Mouse (Mus musculus): ENCODE results near the gene Tbc1d19. TPM values are rescaled to one million over a fixed set of nuclear protein-coding genes. Genes with fewer than 3 reads are reported as not detected.

Gene Tbc1d19
- polyA plus RNA-seq, 1 experiment: 22.3 TPM

GRCm38 (mm10) chr5:53929814-53930213, 120.4 kb downstream of the Tbc1d19 start:
- Histone ChIP-seq H3K4me3 (ENCODE audit: insufficient read depth, low read length) (no peak overlapping the region), H3K4me1 (ENCODE audit: control insufficient read depth, insufficient read depth, low read length) (peaks cover 13% of the 10 kb centered on the region), H3K27ac (ENCODE audit: insufficient read depth, low read depth, low read length) (0 out of 2 replicates have a peak overlapping the region, but pooled peaks have one; percentile 11)
- TF ChIP-seq POLR2A (IDR thresholded peaks at IDR 0.05; ENCODE audit: borderline replicate concordance, low read depth, low read length): no peak
- no peak for TF ChIP-seq CTCF (IDR thresholded peaks at IDR 0.05; ENCODE audit: low read depth, low read length)

DNA sequence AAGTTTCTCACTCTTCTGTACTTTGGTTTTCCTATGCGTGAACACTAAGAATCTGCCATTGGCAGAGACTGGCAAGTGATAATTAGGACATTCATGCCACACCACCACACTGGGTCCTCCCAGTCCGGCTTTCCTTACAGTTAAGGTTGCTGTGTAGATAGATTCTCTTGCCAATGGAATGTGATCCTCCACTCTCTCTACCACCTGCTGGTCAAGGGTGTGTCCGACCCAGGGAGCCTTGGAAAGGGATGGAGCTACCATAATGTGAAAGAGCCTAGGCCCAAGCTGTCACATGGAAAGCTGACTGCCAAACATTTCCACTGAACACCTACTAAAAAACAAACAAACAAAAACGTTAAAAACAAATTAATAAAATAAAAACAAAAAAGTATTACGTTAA, 121.6 kb downstream of the Tbc1d19 start:
- H3K4me3 ChIP-seq (ENCODE audit: insufficient read depth, low read length): no peak overlapping the region
- no peak for TF ChIP-seq CTCF (IDR thresholded peaks at IDR 0.05; ENCODE audit: low read depth, low read length)
- TF ChIP-seq POLR2A (IDR thresholded peaks at IDR 0.05; ENCODE audit: borderline replicate concordance, low read depth, low read length): no peak
- peaks cover 13% of the 10 kb centered on the region for H3K4me1 ChIP-seq (ENCODE audit: control insufficient read depth, insufficient read depth, low read length)
- no peak overlapping the region for H3K27ac ChIP-seq (ENCODE audit: insufficient read depth, low read depth, low read length)

- no peak overlapping the region for H3K4me3 ChIP-seq (ENCODE audit: insufficient read depth, low read length)
- peaks cover 19% of the 10 kb centered on the region for H3K4me1 ChIP-seq (ENCODE audit: control insufficient read depth, insufficient read depth, low read length)
- H3K27ac ChIP-seq (ENCODE audit: insufficient read depth, low read depth, low read length): no peak overlapping the region
- TF ChIP-seq CTCF (IDR thresholded peaks at IDR 0.05; ENCODE audit: low read depth, low read length): no peak
These were observed 124.2 kb downstream of the Tbc1d19 start for GRCm38 (mm10) chr5:53933628-53934027.

GRCm38 (mm10) chr5:53934040-53934439, 124.6 kb downstream of the Tbc1d19 start:
- Histone ChIP-seq H3K27ac (ENCODE audit: insufficient read depth, low read depth, low read length) (no peak overlapping the region), H3K4me3 (ENCODE audit: insufficient read depth, low read length) (no peak overlapping the region), H3K4me1 (ENCODE audit: control insufficient read depth, insufficient read depth, low read length) (peaks cover 18% of the 10 kb centered on the region)
- no peak for TF ChIP-seq CTCF (IDR thresholded peaks at IDR 0.05; ENCODE audit: low read depth, low read length)
- TF ChIP-seq POLR2A (IDR thresholded peaks at IDR 0.05; ENCODE audit: borderline replicate concordance, low read depth, low read length): no peak

- Histone ChIP-seq H3K4me1 (ENCODE audit: control insufficient read depth, insufficient read depth, low read length) (peaks cover 11% of the 10 kb centered on the region), H3K4me3 (ENCODE audit: insufficient read depth, low read length) (no peak overlapping the region), H3K27ac (ENCODE audit: insufficient read depth, low read depth, low read length) (no peak overlapping the region)
- no peak for TF ChIP-seq CTCF (IDR thresholded peaks at IDR 0.05; ENCODE audit: low read depth, low read length)
- no peak for TF ChIP-seq POLR2A (IDR thresholded peaks at IDR 0.05; ENCODE audit: borderline replicate concordance, low read depth, low read length)
These were observed 125.4 kb downstream of the Tbc1d19 start for GRCm38 (mm10) chr5:53934826-53935225.

- Histone ChIP-seq H3K4me3 (ENCODE audit: insufficient read depth, low read length) (no peak overlapping the region), H3K27ac (ENCODE audit: insufficient read depth, low read depth, low read length) (no peak overlapping the region), H3K4me1 (ENCODE audit: control insufficient read depth, insufficient read depth, low read length) (peaks cover 7% of the 10 kb centered on the region)
- TF ChIP-seq POLR2A (IDR thresholded peaks at IDR 0.05; ENCODE audit: borderline replicate concordance, low read depth, low read length) (no peak), CTCF (IDR thresholded peaks at IDR 0.05; ENCODE audit: low read depth, low read length) (no peak)
These were observed 127.8 kb downstream of the Tbc1d19 start for GRCm38 (mm10) chr5:53937187-53937586.

DNA sequence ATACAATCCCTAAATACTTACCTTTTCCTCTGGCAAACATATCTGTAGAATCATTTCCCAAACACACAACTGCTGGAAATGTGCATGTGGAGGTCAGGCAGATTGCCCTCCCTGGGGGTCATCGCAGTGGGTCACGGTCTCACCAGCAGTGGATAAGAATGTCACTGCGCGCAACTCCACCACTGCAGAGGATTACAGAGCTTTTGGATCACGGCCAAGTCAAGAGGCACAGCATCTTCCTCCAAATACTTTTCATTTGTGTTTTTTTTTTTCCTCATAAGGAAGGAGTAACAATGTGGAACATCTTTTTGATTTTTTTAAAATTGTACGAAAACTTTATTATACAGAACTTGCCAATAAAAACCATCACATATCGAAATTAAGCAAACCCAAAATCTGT, 129.6 kb downstream of the Tbc1d19 start:
- H3K27ac ChIP-seq (ENCODE audit: insufficient read depth, low read depth, low read length): no peak overlapping the region
- no peak overlapping the region for H3K4me3 ChIP-seq (ENCODE audit: insufficient read depth, low read length)
- H3K4me1 ChIP-seq (ENCODE audit: control insufficient read depth, insufficient read depth, low read length): peaks cover 7% of the 10 kb centered on the region
- TF ChIP-seq POLR2A (IDR thresholded peaks at IDR 0.05; ENCODE audit: borderline replicate concordance, low read depth, low read length) (no peak), CTCF (IDR thresholded peaks at IDR 0.05; ENCODE audit: low read depth, low read length) (no peak)

- H3K4me1 ChIP-seq (ENCODE audit: control insufficient read depth, insufficient read depth, low read length): peaks cover 13% of the 10 kb centered on the region
- no peak overlapping the region for H3K27ac ChIP-seq (ENCODE audit: insufficient read depth, low read depth, low read length)
- H3K4me3 ChIP-seq (ENCODE audit: insufficient read depth, low read length): no peak overlapping the region
- TF ChIP-seq CTCF (IDR thresholded peaks at IDR 0.05; ENCODE audit: low read depth, low read length) (no peak), POLR2A (IDR thresholded peaks at IDR 0.05; ENCODE audit: borderline replicate concordance, low read depth, low read length) (no peak)
These were observed 132.1 kb downstream of the Tbc1d19 start for GRCm38 (mm10) chr5:53941322-53942024.

DNA sequence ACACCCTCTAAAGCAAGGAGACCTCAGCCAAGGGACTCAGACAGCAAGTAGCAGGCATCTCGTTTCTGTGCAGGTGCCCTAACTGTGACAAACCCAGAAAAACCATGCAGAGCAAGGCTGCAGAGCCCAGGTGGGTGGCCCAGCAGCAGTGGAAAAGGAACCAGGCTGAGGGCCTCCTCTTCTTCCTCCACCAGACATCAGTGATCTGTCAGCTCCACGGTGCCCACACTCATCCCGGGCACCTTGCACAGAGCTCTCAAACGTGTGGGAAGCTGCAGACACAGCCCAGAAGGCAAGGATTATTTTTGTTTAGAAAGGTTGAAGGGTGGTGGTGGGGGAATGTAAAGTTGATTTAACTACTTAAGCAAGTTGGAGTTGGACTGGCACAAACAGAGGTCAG, 132.9 kb downstream of the Tbc1d19 start:
- Histone ChIP-seq H3K4me1 (ENCODE audit: control insufficient read depth, insufficient read depth, low read length) (peaks cover 13% of the 10 kb centered on the region), H3K27ac (ENCODE audit: insufficient read depth, low read depth, low read length) (no peak overlapping the region), H3K4me3 (ENCODE audit: insufficient read depth, low read length) (no peak overlapping the region)
- TF ChIP-seq POLR2A (IDR thresholded peaks at IDR 0.05; ENCODE audit: borderline replicate concordance, low read depth, low read length) (no peak), CTCF (IDR thresholded peaks at IDR 0.05; ENCODE audit: low read depth, low read length) (no peak)

GRCm38 (mm10) chr5:53943321-53943857, 134.0 kb downstream of the Tbc1d19 start:
- TF ChIP-seq CTCF (IDR thresholded peaks at IDR 0.05; ENCODE audit: low read depth, low read length): no peak
- no peak for TF ChIP-seq POLR2A (IDR thresholded peaks at IDR 0.05; ENCODE audit: borderline replicate concordance, low read depth, low read length)
- Histone ChIP-seq H3K4me3 (ENCODE audit: insufficient read depth, low read length) (no peak overlapping the region), H3K4me1 (ENCODE audit: control insufficient read depth, insufficient read depth, low read length) (peaks cover 16% of the 10 kb centered on the region), H3K27ac (ENCODE audit: insufficient read depth, low read depth, low read length) (no peak overlapping the region)
